Mouse (Mus musculus) gastrocnemius, adult 8-10 months (tissue): ENCODE data around the gene Sez6l. TPM values are rescaled to one million over a fixed set of nuclear protein-coding genes. Genes with fewer than 3 reads are reported as not detected.

Experiments used
- DNase-seq, 2 experiments: peaks; one replicate each; pipeline ENCODE4 v3.0.0; 2022; ENCODE audit warnings: low spot score in 2 of 2
- total RNA-seq, 4 experiments: library from RNA; stranded (reverse); gene quantifications; 2 replicates each; pipeline ENCODE4 v1.2.4; 2022

Gene Sez6l
- under 1 TPM in 3 of 4 experiments, not detected in 1; 0.04 to 0.19 (median 0.05) TPM for total RNA-seq

GRCm38 (mm10) chr5:112576993-112577670 is at the start of gene Sez6l:
TSS of gene Sez6l (minus strand) at chr5:112577185.
- no peak for DNase-seq

- DNase-seq: no peak
Measured at GRCm38 (mm10) chr5:112625555-112626160, 48.7 kb upstream of the Sez6l start.

- DNase-seq: no peak
Measured at GRCm38 (mm10) chr5:112622946-112623345, 46.0 kb upstream of the Sez6l start.

GRCm38 (mm10) chr5:112620256-112620655 is 43.3 kb upstream of the Sez6l start:
- DNase-seq: no peak

- DNase-seq: no peak
Measured at GRCm38 (mm10) chr5:112619344-112619743, 42.4 kb upstream of the Sez6l start.

- DNase-seq: no peak
Measured at GRCm38 (mm10) chr5:112617602-112618247, 40.7 kb upstream of the Sez6l start.

- DNase-seq: no peak
Measured at GRCm38 (mm10) chr5:112615946-112616617, 39.1 kb upstream of the Sez6l start.

- no peak for DNase-seq
Measured at GRCm38 (mm10) chr5:112607867-112608516, 31.0 kb upstream of the Sez6l start.

- no peak for DNase-seq
Measured at GRCm38 (mm10) chr5:112607119-112607518, 30.1 kb upstream of the Sez6l start.

- DNase-seq: no peak
Measured at GRCm38 (mm10) chr5:112605371-112605770, 28.4 kb upstream of the Sez6l start.

GRCm38 (mm10) chr5:112604251-112604650 is 27.3 kb upstream of the Sez6l start:
- DNase-seq: no peak

- no peak for DNase-seq
Measured at GRCm38 (mm10) chr5:112603594-112603993, 26.6 kb upstream of the Sez6l start.

GRCm38 (mm10) chr5:112600309-112600939 is 23.4 kb upstream of the Sez6l start:
- no peak for DNase-seq

GRCm38 (mm10) chr5:112599538-112600308 is 22.7 kb upstream of the Sez6l start:
- no peak for DNase-seq

GRCm38 (mm10) chr5:112597876-112598275 is 20.9 kb upstream of the Sez6l start:
- peak in 1 of 2 experiments; percentile 19 for DNase-seq

GRCm38 (mm10) chr5:112597307-112597706 is 20.3 kb upstream of the Sez6l start:
- DNase-seq: no peak

- no peak for DNase-seq
Measured at GRCm38 (mm10) chr5:112596729-112597128, 19.7 kb upstream of the Sez6l start.

- DNase-seq: no peak
Measured at GRCm38 (mm10) chr5:112595701-112596632, 19.0 kb upstream of the Sez6l start.

GRCm38 (mm10) chr5:112591706-112592105 is 14.7 kb upstream of the Sez6l start:
- DNase-seq: no peak
